Mouse (Mus musculus) cerebellum, adult 11-12 months (tissue): ENCODE results near the gene Loxl4.

ENCODE experiments used
- DNase-seq: peaks from one replicate; pipeline ENCODE4 v3.0.0; 2022

The Loxl4 gene

GRCm38 (mm10) chr19:42612654-42613053 is at the start of gene Loxl4:
Loxl4 (minus strand) TSS chr19:42612813.
- DNase-seq: no peak

- no peak for DNase-seq
Observed at GRCm38 (mm10) chr19:42661430-42662164, 49.0 kb upstream of the Loxl4 start.

DNA sequence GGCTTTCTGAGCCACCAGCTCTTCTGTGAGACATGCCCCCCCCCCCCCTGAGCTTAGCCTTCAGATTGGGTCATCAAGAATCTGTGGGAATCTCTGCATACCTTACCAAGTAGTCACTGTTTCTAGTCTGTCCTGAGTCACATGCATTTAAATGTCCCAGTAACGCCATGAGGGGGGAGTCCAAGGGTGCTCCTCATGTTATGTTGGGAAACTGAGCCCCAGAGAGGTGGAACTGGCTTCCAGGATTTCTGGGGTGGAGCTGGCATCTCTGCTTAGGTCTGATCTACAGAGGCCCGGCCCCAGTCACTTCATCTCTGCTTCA is 47.6 kb upstream of the Loxl4 start:
- DNase-seq: no peak

DNA sequence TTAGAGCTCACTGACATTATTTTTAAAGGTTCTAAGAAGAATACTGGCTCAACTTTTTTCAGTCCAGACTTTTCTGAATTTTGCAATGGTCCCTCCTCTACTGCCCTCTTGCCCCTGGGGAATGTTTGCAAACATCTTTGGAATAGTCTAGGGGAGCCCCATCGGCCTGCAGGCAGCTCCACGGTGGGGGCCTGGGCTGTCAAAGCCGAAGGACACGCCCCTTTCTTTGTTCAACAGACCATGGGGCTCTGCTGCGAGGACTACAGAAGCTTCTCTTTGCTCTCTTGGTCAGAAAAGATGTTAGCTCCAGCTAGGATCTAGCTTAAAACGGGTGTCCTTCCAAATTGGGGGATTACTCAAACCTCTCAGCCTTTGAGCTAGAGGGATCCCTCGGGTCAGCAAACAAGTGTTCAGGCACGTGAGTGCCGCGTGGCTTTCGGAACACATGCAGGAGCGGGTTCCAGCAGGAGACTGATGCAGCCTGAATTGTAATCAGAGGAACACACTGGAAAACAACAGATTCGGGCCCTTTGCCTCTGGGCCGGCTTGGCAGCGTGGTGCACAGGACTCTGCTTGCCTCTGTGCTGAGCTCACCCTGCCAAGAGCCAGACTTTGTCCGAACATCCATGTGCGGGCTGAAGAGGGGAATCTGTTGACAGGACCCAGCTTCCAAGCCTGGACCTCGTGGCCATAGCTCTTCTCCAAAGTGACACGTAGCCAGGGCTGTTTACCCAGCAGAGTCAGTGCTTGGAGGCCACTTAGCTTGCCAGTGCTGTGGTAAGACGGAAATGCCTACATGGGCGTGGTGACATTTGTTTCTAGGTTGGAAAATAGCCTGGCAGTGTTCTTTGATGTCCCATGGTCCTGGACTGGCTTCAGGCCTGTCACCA is 47.0 kb upstream of the Loxl4 start:
- DNase-seq: peak; percentile 48

- no peak for DNase-seq
Observed at GRCm38 (mm10) chr19:42658435-42659135, 46.0 kb upstream of the Loxl4 start.

DNA sequence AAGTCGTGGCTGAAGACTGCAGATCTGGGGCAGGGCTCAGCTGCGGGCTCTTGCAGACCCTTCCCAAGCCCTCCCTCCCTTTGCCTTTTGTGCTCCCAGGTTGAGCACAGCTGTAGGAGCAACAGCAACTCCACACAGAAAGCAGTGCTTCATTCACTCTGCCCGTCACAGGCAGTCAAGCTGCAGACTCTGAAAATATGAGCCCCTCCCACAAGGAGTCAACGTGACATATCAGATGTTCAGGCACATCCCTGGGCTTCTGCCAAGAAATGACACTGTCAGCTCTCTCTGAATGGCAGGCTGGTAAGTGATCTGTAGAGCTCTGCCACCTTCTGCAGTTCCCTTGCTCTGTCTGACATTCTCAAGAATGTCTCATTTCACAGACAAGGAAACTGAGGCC is 45.2 kb upstream of the Loxl4 start:
- DNase-seq: no peak

DNA sequence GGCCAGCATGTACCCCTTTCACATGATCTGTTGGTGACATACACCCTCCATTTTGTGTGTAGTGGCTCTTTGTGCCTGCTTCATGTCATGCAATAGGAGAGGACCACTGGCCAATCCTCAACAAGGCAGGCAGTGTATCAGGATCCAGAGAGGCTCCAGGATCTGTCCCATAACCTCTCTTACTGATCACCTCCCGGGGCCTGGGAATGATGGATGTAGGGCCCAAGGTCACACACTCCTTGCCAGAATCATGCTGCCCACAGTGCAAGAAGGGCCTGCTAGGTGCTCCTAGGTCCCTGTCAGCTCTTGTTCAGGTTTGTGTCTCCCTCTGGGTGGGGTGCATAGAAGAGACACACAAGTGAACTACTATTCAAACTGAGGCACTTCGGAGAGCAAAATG is 44.7 kb upstream of the Loxl4 start:
- no peak for DNase-seq

DNA sequence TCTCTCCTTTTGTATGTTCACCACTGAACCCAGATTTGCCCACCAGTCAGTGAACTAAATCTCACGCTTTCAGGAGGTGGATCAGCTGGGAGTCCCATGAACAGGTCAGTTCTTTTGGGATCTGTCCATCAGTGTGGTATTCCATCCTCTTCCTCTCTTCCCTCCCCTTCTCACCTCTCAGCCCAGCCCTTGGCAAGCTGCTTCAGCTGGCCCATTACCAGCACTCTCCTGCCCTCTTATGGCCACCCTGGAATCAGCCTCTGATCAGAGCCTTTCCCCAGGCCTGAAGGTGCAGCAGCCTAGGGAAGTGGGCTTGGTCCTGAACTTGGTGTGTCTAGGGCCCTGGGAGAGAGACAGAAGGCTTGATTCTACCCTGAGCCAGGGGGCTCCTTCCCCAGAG is 42.4 kb upstream of the Loxl4 start:
- peak; percentile 47 for DNase-seq

GRCm38 (mm10) chr19:42653091-42653490 is 40.5 kb upstream of the Loxl4 start:
- DNase-seq: no peak

DNA sequence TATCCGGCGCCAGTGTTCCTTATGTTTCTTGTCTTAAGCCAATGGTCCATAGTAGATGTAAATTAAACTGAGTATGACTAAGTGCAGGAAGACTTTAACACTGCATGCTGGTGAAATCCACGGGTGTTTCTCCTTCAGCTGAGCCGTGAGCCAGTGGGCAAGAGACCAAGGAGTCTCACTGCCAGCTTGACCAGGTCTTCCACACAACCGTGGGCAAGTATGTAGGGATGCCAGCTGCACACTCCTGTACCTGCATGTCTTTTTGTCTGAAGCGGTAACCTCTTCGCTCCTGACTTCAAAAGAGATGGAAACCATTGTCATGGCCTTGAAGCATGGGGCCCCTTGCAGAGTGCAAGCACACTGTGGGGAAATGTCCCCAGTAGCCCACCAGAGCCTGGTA is 39.8 kb upstream of the Loxl4 start:
- no peak for DNase-seq

DNA sequence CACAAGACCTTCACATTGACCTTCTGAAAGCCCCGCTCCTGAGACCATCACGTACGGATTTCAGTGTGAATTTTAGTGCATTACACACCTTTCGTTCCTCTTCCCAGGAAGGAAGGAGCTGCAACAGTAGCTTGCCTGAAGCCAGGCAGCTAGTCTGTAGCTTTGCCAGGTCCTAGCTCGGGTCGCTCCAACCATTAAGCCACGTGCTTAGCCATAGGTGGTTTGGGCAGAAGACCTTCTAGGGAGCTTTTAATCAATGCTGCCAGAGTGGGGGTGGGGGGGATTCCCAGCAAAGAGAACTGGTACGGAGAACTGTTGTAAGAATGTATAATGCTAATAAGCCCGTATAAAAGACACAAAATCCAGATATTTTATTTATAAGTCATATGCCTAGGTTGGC is 27.6 kb upstream of the Loxl4 start:
- no peak for DNase-seq

GRCm38 (mm10) chr19:42639544-42639943 is 26.9 kb upstream of the Loxl4 start:
- DNase-seq: no peak

DNA sequence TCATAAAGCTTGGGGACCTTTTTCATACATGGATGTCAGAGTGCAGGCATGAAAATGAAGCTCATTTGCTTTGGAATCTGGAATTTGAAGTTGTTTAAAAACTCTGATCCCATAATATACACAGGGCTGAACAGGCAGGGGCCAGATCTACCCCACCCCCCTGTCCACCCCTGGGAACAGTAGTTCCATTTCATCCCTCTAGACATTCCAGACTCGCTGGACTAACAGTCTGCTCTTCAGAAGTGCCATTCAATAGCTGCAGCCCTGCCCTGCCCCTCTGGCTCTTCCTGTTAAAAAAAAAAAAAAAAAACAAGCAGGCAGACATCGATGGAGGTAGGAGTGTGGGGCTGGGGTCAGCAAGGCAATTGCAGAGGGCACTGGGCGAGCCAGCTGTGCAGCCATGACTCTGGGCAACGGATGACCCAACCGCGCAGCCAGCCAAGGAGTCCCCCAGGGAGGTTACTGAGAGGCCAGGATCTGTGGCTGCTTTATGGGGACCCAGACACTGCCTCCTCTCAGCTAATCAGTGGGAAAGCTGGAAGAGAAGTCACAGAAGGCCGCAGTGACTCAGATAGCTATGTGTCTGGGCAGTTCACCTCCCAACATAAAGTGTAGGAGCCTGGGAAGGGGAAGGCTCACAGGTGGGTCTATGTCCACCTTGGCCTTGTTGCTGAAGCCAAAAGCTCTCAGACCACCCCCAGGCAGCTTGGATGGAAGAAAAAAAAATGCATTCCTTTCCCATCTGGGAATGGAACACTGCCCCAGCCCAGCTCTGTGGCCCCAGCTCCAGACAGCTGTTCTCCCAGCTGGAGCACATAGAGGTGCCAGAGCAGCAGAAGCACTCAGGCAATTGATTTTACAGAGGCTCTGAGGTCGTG is 26.2 kb upstream of the Loxl4 start:
- DNase-seq: no peak

GRCm38 (mm10) chr19:42636631-42637030 is 24.0 kb upstream of the Loxl4 start:
- no peak for DNase-seq

DNA sequence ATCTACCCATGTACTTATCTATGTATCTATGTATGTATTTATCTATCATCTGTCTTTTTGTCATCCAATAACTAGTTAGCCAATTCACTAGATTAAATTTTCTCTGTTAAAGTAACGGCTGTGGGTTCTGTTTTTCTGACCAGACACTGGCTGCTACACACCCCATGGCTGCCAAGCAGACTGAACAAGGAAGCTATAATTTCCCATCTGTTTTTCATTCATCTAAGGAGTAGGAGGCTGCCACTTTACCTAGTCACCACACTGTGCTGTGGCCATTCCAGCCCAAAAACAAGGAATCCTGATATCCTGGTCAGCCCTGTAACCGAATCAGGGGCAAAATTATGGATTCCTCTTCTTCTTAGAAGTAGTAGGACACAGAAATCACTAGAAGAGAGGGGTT is 21.0 kb upstream of the Loxl4 start:
- no peak for DNase-seq

DNA sequence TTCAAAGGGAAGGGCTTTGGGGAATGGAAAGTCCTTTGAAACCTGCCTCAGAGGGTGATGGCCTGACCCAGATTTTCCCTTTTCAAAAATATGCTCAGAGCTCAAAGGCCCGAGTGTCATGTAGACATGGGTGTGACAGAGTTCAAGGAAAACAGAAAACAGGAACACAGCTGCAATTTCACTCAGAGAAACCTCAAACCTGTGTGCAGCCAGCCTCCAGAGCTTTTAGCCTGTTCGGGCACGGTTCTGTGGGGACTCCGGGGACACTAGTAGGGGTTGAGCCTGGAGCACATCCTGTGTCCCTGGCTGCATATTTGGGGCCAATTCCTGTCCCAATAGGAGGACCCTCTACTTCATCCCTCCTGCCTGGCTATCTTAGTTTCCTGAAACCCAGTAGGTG is 19.7 kb upstream of the Loxl4 start:
- DNase-seq: no peak

DNA sequence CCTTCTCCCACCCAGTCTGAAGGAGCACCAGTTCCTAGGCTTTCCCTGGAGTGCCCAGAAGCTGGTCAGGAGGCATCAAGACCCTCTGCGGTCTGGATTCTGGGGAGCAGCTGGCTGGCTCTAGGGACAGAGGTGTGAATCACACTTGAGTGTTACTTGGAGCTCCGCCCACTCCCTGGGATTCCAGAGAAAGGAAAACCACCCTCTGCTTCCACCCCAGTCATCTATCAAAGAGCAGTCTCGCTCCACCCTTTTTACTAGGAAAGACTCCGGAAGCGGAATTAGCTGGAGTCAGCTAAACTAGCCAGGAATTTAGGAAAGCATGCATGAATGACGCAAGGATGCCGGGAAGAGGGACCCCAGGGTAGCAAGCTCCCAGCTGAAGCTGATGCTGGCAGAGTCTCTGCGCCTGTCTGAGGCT is 18.9 kb upstream of the Loxl4 start:
- no peak for DNase-seq

GRCm38 (mm10) chr19:42628068-42628467 is 15.5 kb upstream of the Loxl4 start:
- no peak for DNase-seq

GRCm38 (mm10) chr19:42613647-42614225 is 1.1 kb upstream of the Loxl4 start:
- DNase-seq: no peak

DNA sequence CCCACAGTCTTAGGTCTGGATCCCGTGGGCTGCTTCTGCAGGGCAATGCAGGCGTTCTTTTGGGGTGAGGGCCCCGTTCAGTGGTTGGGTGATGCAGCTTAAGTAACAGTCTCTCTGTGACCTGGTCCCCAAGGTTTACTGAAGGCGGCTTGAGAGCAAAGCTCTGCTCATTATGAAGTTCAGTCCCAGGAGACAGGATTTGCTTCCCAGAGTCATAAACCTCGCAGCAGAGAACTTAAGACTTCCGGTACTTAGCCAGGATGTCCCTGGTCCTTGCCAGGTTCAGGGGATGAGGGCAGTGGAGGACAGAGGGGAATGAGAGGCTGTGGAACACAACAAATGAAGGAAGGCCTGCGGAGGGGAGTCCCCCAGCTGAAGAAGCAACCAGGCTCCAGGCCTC is 503 bp upstream of the Loxl4 start:
- DNase-seq: no peak

DNA sequence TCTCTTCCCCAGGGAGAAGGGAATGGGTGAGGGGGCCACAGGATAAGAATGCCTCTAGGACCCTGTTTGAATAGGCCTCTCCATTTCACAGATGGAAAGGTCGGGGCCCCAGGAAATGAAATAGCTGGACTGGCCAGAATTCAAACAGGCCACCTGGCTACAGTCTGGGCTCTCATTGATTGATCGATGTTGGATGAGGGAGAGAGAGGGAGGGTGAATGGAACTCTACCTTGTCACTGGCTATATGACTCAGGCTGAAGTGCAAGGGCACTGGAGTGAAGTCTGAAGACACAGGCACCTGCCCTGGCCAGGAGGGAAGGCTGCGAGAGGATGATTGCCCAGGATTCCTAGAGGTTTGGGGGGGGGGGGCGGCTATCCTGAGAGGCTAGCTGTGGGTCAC is 867 bp downstream of the Loxl4 start:
- DNase-seq: no peak

- DNase-seq: no peak
Observed at GRCm38 (mm10) chr19:42609716-42610115, 2.9 kb downstream of the Loxl4 start.
